Mouse (Mus musculus) c-Kit-positive CD71-positive TER-119-negative erythroid progenitor cells, embryonic 14.5 days (primary cell): ENCODE results near the gene Car14.
A peak's percentile ranks its signal among the peaks of the same experiment; 100 is the strongest.
"Not testable (repeated sequence)": the region's sequence is repeated elsewhere in the genome, so short reads cannot be mapped to it uniquely, and the experiment has no call there.

ENCODE experiments used
- DNase-seq: peaks from one replicate; pipeline ENCODE4 v3.0.0-alpha.2; 2013; ENCODE audit warnings: low read depth

Gene Car14

GRCm38 (mm10) chr3:95904568-95904967, at the start of gene Car14:
TSS of gene Car14 (minus strand) at chr3:95904691.
- DNase-seq = no peak

- no peak for DNase-seq
Observed at GRCm38 (mm10) chr3:95953522-95953921, 49.0 kb upstream of the Car14 start.

- DNase-seq = no peak
Observed at GRCm38 (mm10) chr3:95953023-95953422, 48.5 kb upstream of the Car14 start.

- not testable (repeated sequence) for DNase-seq
Observed at GRCm38 (mm10) chr3:95951566-95951965, 47.1 kb upstream of the Car14 start.

- peak; percentile 85 for DNase-seq
Observed at GRCm38 (mm10) chr3:95950763-95951551, 46.5 kb upstream of the Car14 start.

GRCm38 (mm10) chr3:95948325-95948724, 43.8 kb upstream of the Car14 start:
- DNase-seq = no peak

GRCm38 (mm10) chr3:95945731-95946240, 41.3 kb upstream of the Car14 start:
- no peak for DNase-seq

GRCm38 (mm10) chr3:95944742-95945141, 40.3 kb upstream of the Car14 start:
- no peak for DNase-seq

GRCm38 (mm10) chr3:95943226-95943625, 38.7 kb upstream of the Car14 start:
- no peak for DNase-seq

- DNase-seq = no peak
Observed at GRCm38 (mm10) chr3:95942749-95943148, 38.3 kb upstream of the Car14 start.

GRCm38 (mm10) chr3:95938835-95939234, 34.3 kb upstream of the Car14 start:
- DNase-seq = no peak

GRCm38 (mm10) chr3:95938217-95938616, 33.7 kb upstream of the Car14 start:
- no peak for DNase-seq

GRCm38 (mm10) chr3:95934448-95934847, 30.0 kb upstream of the Car14 start:
- no peak for DNase-seq

- DNase-seq = no peak
Observed at GRCm38 (mm10) chr3:95933111-95933750, 28.7 kb upstream of the Car14 start.

- DNase-seq = no peak
Observed at GRCm38 (mm10) chr3:95932566-95932965, 28.1 kb upstream of the Car14 start.

- no peak for DNase-seq
Observed at GRCm38 (mm10) chr3:95932157-95932556, 27.7 kb upstream of the Car14 start.

GRCm38 (mm10) chr3:95931471-95931870, 27.0 kb upstream of the Car14 start:
- no peak for DNase-seq

GRCm38 (mm10) chr3:95930471-95930789, 25.9 kb upstream of the Car14 start:
- DNase-seq = no peak

GRCm38 (mm10) chr3:95929581-95930470, 25.3 kb upstream of the Car14 start:
- peak; percentile 55 for DNase-seq

GRCm38 (mm10) chr3:95928658-95929503, 24.4 kb upstream of the Car14 start, which contains the start of gene Anp32e:
TSS of gene Anp32e (plus strand) at chr3:95929246.
- peak; percentile 98 for DNase-seq

- DNase-seq = no peak
Observed at GRCm38 (mm10) chr3:95928261-95928657, 23.8 kb upstream of the Car14 start.
